Mouse (Mus musculus) adrenal gland, adult 2 months (tissue): ENCODE results near the gene Shroom4. TPM values are rescaled to one million over a fixed set of nuclear protein-coding genes. Genes with fewer than 3 reads are reported as not detected.

Experiments used
- DNase-seq: peaks from one replicate; pipeline ENCODE4 v3.0.0; 2021
- polyA plus RNA-seq: library from polyadenylated mRNA; depleted of rRNA; stranded (reverse); fragments of >200 nt; gene quantifications from 2 replicates; pipeline ENCODE4 v1.2.3, GENCODE M21; 2012; rRNA removed
- total RNA-seq, 2 experiments: library from RNA; stranded (reverse); gene quantifications; 2 replicates each; pipeline ENCODE4 v1.2.3; 2021

Gene Shroom4
- total and polyA plus RNA-seq, 3 experiments = 4.5 to 18.9 (median 17.5) TPM

GRCm38 (mm10) chrX:6496374-6496773 is 96.7 kb downstream of the Shroom4 start:
- no peak for DNase-seq

GRCm38 (mm10) chrX:6501850-6502249 is 102.2 kb downstream of the Shroom4 start:
- peak; percentile 17 for DNase-seq

GRCm38 (mm10) chrX:6517217-6517616 is 117.6 kb downstream of the Shroom4 start:
- DNase-seq = no peak

- DNase-seq = no peak
Observed at GRCm38 (mm10) chrX:6518421-6518820, 118.8 kb downstream of the Shroom4 start.

- DNase-seq = peak; percentile 10
Observed at GRCm38 (mm10) chrX:6522935-6523334, 123.3 kb downstream of the Shroom4 start.

- DNase-seq = no peak
Observed at GRCm38 (mm10) chrX:6536636-6537035, 137.0 kb downstream of the Shroom4 start.

GRCm38 (mm10) chrX:6537689-6538088 is 138.0 kb downstream of the Shroom4 start:
- peak; percentile 2 for DNase-seq

GRCm38 (mm10) chrX:6565066-6565465 is 165.4 kb downstream of the Shroom4 start:
- DNase-seq = no peak

- DNase-seq = no peak
Observed at GRCm38 (mm10) chrX:6574511-6574910, 174.9 kb downstream of the Shroom4 start.

GRCm38 (mm10) chrX:6577001-6577400 is 177.3 kb downstream of the Shroom4 start:
- peak; percentile 36 for DNase-seq

GRCm38 (mm10) chrX:6580671-6581070 is 181.0 kb downstream of the Shroom4 start:
- DNase-seq = peak; percentile 9

GRCm38 (mm10) chrX:6581181-6581580 is 181.5 kb downstream of the Shroom4 start:
- DNase-seq = no peak

- no peak for DNase-seq
Observed at GRCm38 (mm10) chrX:6582646-6583045, 183.0 kb downstream of the Shroom4 start.

GRCm38 (mm10) chrX:6594183-6594582 is 194.5 kb downstream of the Shroom4 start:
- DNase-seq = no peak

- peak; percentile 3 for DNase-seq
Observed at GRCm38 (mm10) chrX:6654024-6654423, 254.4 kb downstream of the Shroom4 start.

GRCm38 (mm10) chrX:6658820-6659324 is 259.2 kb downstream of the Shroom4 start:
- DNase-seq = no peak

Other genes with a start within 250 kb of the Shroom4 start
- gene Nudt10, start 226.8 kb upstream of the Shroom4 start, total RNA-seq = 1 to 10 TPM; 2.7 to 5.6 TPM
- gene Nudt10, start 226.8 kb upstream of the Shroom4 start, polyA plus RNA-seq = 3.5 and 4.6 TPM in 2 replicates
- under 1 TPM; 0.10 to 0.26 TPM for gene Bmp15, start 79.1 kb upstream of the Shroom4 start, total RNA-seq
- gene Bmp15, start 79.1 kb upstream of the Shroom4 start, polyA plus RNA-seq = 0.04 TPM in 1 of 2 replicates, not detected in the other